Mouse (Mus musculus): Measurements from ENCODE around the gene Golga7b.

Golga7b gene

DNA sequence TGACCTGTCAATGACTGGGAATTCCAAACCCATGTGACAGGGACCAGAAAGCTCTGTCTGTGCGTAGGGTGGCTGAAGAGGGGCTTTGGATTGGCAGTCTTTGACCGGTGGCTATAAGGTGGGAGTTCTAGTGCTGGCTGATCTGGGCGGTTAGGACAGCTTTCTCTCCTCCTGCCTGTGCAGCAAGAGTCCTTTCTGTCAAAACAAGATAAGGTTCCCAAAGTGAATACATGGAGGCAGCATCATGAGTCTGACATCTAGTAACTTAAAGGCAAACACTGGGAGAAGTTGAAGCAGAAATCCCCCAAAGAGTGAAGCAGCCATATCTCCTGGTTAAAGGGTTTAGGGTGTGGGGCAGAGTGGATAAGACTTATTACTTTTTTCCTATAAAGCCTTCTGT, at the start of gene Golga7b:
Gene Golga7b, plus strand, starts transcription at position 56 of the 400 bp plus-strand sequence.
- no peak for DNase-seq

DNA sequence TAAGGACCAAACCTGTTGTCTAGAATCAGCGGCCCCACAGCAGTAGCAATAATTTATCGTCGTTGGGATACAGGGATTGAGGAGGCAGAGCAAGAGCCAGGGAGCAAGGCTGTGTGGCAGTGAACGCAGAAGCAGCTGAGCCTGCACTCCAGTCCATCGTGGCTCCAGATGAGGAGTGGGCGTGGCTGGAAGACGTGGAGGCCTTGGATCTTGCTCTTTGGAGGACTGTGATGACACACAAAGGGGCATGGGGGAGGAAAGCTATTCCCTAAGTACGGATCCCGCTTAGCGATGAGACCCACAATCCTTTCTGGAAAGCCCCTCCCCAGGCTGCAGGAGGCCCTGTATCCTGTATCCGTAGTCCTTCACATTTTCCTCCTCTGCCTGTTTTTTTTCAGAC, 49.3 kb upstream of the Golga7b start:
- DNase-seq, result peak; percentile 27 to 28

DNA sequence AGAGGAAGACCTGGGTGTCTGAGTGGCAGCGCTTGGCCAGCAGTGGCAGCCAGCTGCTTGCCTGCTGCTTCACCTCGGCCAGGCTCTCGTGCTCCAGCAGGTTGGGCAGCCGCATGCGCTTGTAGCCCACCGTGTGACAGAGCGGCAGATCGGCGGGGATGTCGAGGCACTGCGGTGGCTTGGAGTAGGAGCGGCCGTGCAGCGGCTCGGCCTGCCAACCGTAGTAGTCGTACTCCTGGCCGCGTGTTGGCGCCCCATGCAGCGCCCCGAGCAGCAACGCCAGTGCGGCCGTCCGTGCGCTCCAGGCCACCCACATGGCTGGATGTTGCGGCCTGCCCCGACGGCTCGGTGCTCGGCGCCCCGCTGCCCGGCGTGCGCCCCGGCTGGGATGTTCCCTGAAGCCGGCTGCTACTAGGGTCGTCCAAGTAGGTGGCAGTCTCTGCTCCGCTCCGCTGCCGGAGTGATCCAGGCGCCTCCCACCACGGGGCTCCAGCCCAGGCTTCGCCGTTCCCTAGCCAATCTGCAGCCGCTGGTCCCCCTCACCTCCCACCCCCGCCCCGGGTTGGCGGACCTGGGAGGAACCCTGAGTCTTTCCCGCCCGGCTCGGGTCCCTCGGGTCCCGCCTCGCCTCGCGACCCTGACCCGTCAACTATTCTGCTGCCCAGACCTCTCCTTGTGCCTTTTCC, 45.5 kb upstream of the Golga7b start, which contains the start of gene Sfrp5:
Gene Sfrp5, minus strand, starts transcription at position 557 of the 686 bp plus-strand sequence.
- DNase-seq, result peak in 1 of 2 experiments; percentile 36

DNA sequence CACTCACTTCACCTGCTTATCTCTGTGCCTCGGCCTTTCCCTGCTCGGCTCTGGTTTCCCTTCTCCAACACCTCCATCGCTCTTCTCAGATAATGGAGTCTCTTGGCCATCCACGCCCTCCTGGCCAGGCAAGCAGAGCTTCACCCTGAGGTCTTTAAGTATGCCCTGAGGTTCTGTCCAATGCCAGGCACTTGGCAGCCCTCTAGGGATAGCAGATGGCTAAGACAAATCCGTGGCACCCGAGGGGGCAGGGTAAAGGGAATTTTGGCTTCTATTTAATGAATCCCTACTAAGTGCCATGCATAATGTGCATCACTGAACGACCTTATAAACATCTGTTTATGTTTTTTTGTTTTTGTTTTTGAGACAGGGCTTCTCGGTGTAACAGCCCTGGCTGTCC, 44.9 kb upstream of the Golga7b start:
- DNase-seq, result no peak

DNA sequence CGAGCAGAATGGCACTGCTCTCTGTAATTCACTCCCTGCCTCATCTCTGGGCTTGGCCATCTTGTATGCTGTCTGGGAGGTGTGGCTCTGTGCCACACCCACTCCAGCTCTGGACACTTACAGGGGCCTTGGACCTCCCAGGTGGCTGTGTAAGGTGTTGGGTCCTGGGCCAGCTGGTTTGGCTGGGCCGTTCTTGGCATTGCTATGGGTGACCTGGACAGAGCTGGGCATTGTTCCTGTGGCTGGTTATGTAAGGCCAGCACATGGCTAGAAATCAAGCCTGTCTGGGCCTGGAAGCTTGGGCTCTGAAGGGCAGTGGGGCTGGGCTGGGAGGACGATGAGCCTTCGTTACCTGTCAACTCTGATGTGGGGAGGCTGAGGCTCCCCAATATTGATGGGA, 43.1 kb upstream of the Golga7b start:
- DNase-seq, result no peak

DNA sequence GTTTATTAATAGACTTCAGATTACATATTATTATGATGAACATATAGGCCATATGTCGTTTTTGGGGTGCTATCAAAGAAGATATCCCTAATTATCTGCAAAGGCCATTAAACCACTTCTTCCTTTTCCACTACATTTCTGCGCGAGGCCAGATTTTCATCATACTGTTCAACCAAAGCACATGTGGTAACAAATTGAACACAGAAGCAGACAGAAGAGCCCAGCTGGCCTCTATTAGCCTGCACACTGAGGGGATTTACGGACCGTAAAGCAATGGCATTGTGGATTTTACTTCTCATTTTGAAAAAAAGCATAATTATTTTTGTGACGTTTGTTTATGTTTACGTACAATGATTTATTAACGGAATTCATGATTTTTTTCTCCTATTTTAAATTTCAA, 42.2 kb upstream of the Golga7b start:
- DNase-seq, result no peak

DNA sequence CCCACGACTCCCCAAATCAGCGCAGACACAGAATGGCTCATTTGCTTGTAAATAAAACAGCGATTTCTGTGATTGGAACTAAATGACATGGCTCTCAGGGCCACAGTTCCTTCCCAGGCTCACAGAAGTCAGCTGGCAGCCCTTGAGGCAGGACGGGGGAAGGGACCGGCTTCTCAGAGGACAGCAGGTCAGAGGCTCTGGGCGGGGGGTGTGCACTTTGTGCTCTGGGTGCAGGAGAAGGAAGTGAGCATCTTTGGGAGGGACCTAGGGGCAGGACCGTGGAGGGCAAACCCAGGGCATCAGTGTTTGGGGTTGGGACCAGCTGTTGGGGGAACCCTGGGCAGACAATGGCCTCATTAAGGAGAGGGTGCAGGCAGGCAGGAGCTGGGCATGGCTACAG, 37.9 kb upstream of the Golga7b start:
- no peak for DNase-seq

DNA sequence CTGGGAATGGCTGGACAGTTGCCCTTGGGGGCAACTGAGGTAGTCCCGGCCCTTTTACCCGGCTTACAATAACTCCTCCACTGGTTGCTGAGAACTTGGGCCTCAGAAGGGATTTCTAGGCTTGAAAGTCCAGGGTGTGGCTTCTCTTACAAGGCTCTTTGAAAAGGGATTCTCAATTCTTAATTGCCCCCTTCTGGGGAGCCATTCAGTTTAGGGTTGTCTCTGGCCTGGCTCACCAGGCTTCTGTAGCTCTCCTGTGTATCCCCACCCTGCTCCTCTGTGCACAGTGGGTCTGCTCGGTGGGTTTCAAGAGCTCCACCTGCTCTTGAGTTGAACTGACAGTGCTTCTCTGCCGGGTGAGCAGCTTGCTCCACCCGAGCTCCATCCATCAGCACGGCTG, 37.4 kb upstream of the Golga7b start:
- DNase-seq, result no peak

DNA sequence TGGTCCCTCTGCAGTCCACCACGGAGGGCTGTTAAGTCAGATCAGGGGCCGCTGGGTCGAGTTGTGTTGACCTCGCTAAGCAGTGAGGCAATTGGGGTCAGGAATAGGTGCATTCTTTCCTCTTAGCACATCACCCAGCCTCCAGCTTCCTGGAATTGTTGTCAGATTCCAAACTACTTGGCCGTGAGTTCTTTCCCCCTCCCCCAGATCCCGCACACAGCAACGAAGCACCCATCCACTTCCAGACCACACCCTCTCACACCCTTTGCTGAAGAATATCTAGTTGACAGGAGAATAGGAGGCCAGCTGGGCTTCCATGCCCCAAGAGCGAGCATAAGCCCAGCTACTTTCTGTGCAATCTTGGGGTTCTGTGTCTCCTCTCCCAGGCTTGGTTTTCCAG, 35.4 kb upstream of the Golga7b start:
- DNase-seq, result no peak

DNA sequence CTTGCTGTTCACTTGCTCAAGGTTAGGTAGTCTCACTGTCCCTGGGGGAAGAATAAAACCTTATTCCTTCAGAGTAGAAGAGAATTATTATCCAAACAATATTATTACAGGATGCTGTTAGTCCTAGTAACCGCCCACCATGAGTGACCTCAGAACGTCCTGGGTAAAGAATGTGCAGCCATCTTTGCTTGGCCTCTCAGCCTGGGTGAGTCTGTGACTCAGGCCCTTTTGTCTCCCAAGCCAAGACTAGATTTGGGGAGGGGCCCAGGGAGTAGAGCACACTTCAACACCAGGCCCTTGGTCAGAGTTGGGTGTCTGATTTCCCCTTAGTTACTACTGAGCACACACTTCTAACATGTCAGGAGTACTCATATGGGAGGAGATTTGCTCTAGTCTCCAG, 32.8 kb upstream of the Golga7b start:
- no peak for DNase-seq

DNA sequence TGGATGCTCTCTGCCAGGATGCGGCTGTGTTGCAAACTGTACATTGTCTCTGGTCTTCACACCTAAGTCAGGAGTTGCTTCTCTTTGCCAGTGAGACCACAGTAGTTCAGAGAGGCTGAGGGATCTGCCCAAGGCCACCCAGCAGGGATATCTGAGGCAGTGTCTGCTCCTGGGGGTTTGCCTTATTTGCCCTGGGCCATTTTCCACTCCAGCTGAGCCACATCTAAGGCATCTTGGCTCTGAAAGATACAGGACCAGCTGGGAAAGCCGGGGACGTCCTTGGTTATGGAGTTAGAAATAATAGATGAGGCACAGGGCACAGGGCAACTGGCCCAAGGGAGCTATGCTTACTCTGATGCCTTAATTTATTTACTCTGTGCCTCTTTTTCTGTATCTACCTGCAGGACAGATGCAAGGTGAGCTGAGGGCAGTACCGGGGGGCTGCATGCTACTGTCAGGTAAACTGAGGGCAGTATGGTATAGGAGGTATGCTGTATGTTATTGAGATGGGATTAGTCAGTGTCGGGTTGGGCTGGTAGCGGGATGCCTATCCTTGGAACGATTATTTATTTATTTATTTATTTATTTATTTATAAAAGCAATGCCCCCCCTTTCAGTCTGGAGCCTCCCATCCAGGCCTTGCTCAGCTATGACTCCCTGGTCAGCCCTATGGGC, 30.5 kb upstream of the Golga7b start:
- no peak for DNase-seq

DNA sequence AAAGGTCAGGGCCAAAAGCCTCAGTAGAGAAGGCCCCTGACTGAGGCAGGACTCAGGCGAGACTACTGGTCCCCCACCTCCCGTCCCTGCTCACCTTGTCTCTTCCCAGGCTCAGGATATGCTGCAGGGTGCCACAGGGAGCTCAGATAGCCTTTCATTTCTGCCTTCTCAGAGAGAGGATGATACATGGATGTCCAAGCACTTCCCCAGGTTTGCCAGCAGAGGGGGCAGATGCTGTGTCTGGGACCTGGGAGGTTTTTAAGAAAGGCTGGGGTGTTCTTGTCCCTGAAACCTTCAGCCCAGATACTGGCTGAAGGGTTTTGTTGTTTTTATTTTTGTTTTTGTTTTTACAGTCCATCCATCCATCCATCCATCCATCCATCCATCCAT, 30.0 kb upstream of the Golga7b start:
- peak; percentile 17 to 32 for DNase-seq

DNA sequence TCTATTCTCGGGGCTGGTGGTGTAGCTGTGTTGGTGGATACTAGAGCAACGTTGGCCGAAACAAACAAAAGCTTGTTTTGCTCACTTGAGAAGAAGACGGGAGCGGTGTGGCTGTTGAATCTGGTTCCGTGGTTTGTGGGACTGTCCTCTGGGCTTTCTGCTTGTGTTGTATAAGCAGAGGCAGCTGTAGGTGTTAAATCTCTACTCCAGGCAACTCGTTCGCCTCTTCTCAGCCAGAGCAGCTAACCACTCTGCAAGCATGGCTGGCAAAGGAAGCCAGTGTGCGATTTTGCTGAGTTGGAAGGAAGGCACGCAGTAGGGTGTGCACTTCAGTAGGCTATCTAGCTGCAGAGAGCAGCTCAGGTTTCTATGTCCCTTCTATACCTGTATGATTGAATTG, 20.9 kb upstream of the Golga7b start:
- no peak for DNase-seq

DNA sequence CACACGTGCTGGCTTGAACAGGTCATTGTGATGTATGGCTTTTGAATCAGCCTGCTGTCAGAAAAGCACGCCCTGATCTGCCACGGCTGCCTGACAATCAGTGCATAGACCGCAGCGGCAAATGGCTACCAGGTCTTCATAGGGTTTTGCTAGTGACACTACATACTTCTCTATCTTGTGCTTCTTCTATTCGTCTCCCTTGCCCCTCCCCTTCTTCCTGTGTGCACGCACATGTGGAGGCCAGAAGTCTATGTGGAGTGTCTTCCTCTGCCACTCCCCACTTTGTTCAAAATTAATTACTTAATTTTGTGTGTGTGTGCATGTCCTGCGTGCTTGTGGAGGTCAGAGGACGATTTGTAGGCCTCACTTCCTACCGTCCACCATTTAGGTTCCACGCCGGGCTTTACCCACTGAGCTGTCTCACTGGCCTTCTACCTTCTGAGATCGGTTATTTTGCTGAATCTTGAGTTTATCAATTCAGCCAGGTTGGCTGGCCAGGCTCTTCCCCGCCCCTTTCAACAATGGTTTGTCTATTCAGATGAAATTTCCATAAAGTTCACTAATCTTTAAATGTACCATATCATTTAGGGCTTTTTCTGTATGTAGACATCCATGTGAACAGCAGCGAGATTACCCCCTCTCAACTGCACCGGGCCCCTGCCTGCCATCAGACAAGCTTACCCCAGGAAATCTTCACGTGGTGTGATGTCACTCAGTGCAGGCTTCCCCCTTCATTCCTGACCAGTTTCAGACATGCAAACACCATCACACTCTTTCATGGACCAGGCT, 17.7 kb upstream of the Golga7b start:
- DNase-seq, result no peak

DNA sequence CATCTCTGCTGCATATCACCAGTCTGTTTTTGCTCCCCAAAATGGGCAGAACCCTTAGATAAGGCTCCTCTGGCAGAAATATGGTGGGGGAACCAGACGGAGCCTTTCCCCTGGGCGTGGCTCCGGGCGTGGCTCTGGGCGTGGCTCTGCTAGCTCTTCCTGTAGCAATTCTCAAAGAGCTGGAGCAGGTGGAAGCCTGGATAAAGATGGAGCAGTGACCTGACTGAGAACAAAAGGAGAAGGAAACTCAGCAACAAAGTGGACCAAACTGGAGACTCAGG, 17.1 kb upstream of the Golga7b start:
- DNase-seq, result no peak

DNA sequence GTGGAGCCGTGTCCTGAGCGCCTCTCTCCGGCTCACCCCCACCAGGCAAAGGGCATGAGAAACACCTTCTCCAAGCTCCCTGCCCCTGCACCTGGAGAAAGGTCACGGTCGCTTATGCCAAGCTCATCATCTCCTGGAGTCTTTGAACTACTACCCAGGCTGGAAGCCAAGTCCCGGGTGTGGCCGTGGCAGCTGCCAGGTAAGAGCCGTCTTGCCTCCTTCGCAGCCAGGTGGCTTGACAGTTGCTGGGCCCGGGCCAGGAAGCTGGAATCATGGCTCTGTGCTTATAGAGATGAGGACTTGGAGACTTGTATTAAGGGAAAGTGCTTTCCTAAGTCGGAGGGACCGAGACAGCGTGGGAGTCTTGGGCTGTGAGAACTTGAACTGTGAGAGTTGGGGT, 16.4 kb upstream of the Golga7b start:
- DNase-seq, result no peak

DNA sequence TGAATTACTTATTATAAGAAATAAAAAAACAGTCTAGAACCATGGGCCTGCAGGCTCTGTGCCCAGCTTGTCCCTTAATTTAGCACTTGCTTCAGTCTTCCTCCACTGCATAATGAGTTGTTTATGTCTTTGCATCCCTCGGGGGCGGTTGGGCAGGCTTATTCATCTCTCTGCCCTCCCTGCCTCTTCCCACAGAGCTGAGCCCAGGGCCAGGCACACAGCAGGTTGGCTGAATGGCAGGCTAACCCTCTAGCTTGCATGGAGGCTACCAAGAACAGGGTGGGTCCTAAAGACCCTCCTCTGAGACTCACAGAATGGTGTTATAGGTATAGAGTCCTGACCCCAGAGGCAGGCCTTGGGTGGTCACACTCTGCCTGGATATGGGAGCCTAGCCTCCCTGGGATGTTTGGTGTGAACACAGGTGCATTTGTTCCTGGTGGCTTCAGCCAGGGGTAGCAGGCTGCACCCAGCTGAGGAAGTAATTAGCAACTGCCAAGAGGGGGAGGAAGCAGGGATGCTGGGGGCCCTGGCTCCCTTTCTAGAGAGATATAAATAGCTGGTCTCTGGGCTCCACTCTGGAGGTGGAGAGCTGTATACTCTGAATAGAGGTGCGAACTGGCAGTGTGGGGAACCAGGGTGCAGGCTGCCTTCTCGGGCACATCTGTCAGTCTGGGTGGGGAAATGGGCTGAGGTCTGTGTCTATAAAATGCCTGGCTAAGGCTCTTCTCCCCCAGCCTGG, 9.6 kb upstream of the Golga7b start:
- no peak for DNase-seq

DNA sequence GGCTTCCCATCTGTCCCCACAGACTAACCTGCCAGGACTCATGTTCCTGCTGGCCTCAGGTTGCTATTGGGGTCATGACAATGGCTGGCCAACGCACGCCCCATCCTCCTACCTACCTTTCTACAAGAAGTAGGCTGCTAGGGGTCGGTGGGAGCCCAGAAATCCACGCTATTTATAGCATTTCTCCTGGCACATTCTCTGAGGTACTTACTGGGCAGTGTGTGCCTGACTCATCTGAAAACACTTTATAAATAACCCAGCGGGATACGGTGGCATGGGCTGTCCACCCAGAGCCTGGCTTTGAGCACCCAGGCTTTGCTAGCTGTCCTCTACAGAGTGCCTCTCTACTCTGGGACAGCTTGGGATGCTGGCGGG, 9.0 kb upstream of the Golga7b start:
- no peak for DNase-seq

DNA sequence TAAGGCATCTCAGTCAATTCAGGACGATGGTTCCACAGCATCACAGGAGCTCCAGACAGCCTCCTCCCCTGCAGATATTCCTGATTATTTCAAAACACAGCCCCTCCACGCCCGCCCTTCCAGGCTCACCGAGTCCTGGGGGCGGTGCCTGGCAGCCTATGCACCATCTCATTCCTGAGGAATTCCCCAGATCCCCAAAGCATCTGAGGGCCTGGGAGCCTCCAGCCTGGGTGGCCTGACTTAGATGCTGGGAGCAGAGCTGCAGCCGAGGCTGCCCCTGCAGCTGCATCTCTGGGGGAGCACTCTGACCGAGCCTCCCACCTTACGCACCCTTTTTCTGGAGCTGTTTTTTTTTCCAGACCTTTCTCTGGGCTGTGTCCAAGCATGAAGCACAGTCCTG, 6.5 kb upstream of the Golga7b start:
- peak in 1 of 2 experiments; percentile 10 for DNase-seq

DNA sequence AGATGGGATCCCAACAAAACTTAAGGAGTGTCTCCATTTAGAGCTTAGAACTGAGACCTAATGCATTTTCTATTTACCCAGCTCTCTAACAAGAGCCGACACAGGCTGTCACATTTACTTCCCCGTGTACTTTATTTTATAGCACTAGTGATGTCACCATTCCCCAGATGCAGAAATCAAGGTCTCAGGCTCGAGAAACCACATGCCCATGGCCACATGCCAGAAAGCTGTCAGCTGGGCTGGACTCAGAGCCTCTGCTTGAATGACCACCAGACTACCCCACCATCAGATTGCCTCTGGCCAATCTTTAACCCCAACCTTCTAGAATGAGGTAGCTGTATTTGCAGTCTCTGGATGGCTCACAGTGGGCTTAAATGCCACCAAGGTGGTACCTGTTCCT, 4.0 kb upstream of the Golga7b start:
- DNase-seq, result no peak

DNA sequence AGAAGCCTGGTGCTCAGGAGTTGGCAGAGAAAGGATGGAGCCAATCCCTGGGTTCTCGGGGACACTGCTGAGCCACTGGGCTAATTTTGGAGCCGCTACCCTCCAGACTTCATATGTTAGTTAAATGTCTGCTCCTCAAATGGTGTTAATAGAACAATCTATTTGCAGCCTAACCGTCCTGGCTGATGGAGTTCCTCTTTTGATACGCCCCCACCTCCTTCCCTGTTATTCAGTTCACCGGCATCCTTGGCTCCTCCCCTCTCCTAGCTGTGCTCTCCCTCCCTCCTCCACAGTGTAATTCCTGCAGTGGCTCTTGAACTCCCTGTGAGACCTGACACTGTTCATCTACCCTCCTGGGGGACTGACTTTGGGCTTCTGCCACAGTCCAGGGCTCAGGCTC, 748 bp upstream of the Golga7b start:
- DNase-seq, result no peak

DNA sequence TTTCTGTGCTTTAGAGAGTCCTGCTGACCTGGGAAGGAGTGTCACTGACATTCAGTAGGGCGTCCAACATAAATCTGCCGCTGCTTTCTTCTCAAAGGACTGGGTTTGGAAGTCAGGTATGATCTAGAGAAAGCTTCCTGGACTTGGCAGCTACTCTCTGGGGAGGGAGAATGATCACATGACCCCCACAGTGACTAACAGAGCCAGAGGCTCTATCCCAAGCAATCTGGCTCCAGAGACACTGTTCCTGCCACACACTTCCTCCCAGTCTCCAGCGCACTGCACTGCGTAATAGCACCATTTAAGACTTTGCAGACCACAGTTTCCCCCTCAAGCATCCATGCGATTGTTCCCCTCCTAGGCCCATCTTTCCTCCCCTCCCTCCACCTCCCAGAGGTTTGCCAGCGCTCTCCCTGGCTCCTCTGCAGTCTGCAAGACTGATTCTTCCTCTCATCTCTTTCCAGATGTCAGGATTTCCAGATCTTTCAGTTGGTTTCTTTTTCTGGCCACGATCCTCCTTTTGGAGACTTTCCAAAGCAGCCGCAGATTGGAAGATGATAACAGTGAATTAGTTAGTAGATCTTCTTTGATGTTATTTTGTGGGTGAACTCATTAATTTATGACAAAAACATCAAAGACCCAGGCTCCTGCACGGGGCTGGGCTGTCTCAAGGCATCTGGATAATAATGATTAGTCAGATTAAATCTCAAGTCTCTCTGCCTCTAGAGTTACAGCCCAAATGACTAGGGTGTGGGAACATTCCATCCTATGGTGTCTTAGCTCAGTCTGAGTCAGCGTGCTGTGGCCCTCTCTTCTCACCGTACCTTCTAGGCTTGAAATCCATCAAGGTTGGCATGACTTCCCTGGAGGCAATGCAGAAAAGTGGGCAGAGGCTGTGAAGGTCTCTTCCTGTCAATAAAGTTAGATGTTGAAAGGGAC, 2.9 kb downstream of the Golga7b start:
- DNase-seq, result no peak

Data from kidney, postnatal 4 days (tissue).